Mouse (Mus musculus) effector memory CD4-positive, alpha-beta T cell, adult 7 months (primary cell): ENCODE measurements around the gene Nog. TPM values are rescaled to one million over a fixed set of nuclear protein-coding genes. Genes with fewer than 3 reads are reported as not detected.

ENCODE experiments used
- polyA plus RNA-seq: library from polyadenylated mRNA; unstranded; fragments of 100-300 nt; shearing (Covaris generic); gene quantifications from one replicate; pipeline ENCODE4 v1.2.1, GENCODE M21; 2017

Nog gene
- polyA plus RNA-seq = not detected

DNA sequence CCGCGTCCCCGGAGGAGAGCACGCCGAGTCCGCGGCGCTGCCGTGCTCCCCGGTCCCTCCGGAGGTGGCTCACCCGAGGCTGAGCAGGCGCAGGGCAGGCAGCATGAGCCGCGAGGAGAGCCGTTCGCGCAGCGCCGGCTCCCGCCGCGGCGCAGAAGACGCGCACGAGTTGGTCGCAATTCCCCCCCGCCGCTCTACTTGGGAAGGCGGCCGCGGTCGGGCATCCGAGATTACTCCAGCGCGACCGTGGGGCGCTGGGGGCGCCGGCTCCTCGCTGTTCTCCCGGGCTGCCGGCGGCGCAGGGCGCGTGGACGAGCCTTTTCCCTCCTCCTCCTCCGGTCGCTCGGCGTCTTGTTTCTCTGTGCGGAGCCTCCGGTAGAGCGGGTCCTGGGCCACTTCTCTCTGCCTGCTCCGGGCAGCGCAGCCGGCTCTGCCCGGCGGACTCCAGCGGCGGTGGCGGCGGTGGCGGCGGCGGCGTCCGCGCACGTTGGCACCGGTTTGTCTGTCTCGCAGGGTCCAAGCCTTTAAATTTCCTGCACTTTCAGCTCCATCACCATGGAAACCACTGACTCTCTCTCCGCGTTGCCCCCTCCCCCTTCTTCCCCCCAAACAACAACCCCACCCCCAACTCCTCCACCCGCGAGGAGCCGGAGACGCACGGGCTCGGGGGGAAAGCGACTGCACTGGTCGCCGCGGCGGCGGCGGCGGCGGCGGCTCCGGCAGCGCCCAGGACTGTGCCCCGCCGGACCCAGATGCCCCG, at the start of gene Nog:
Nog (minus strand) TSS at position 277 of the 760 bp plus-strand sequence.

Other genes with a start within 250 kb of the Nog start
- gene Dgke, start 235.5 kb downstream of the Nog start, polyA plus RNA-seq = 11.4 TPM
- gene Gm525, start 228.5 kb downstream of the Nog start, polyA plus RNA-seq = not detected